Mouse (Mus musculus): ENCODE data around the gene Smarcc1. TPM values are rescaled to one million over a fixed set of nuclear protein-coding genes. Genes with fewer than 3 reads are reported as not detected.

Gene Smarcc1
- total and polyA plus RNA-seq, 2 experiments from 2014 or later, result 34.0 to 57.9 TPM

DNA sequence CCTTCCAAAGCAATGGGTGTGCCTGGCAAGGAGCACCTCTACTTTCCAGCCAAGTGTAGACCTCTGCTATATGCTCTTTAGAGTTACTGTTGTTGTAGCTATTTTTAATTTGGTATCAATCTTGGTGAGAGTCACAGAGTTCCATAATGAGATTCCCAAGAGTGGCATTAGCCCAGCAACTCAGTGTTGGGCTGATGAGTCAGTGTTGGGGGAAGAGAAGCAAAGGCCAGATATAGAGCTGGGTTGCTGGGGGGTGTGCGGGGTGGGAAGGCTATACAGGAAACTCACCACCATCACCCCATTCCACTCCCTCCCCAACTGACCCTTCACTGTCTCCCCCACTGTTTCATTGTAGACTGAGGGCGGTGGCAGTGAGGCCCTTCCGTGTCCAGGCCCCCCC, 36.4 kb upstream of the Smarcc1 start:
- H3K36me3 ChIP-seq (ENCODE audit: insufficient read depth, low read length), result peaks cover 68% of the 10 kb centered on the region

DNA sequence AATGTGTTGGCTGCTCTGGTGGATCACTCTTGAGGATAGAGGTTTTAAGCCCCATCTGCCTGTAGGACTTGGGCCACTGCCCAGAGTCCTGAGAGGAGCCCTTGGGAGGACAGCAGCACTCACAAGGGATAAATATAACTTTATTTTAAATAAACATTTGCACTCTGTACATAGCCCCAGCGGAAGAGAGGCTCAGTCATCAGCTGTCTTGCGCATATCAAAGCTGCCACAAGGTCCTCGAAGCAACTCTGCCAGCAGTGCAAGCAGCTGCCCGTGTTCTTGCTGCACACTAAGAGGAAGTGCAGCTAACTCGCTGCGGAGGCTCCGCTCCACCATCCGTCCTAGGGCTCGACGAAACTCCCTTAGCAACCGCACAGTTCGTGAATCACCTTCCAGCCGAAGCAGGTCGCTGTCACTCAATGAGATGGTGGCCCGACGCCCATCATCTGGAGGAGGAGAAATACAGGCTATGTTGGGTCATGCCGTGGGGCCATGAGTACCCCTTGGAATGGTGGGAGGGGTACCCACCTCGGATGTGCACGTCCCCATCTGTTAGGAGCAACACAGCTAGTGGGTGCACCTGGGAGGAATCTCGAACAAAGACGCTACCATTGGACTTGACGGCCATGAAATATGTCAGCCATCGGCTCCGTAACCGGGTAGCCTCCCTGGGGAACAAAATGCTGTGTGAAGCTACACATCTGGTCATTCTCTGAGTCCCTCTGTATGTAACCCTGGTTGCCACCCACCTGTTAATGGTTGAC, 33.1 kb upstream of the Smarcc1 start:
- no peaks in the 10 kb centered on the region for H3K27me3 ChIP-seq (ENCODE audit: insufficient read depth, low read length)
- no peak overlapping the region for H3K27ac ChIP-seq (ENCODE audit: low read depth, low read length)
- no peak overlapping the region for H3K4me2 ChIP-seq (ENCODE audit: low read depth, low read length, poor library complexity, severe bottlenecking)
- H3K9me3 ChIP-seq (ENCODE audit: low read length), result no peaks in the 10 kb centered on the region
- H3K9ac ChIP-seq (replicated peaks; ENCODE audit: low read length, poor library complexity, severe bottlenecking), result no peak overlapping the region
- no peaks in the 10 kb centered on the region for H3K4me1 ChIP-seq (ENCODE audit: insufficient read depth, low read length)
- no peak overlapping the region for H3K4me3 ChIP-seq (ENCODE audit: low read depth, low read length)
- DNase-seq (ENCODE audit: low spot score) (no peak), ATAC-seq (ENCODE audit: low FRiP score) (no peak)
- no peak for TF ChIP-seq CTCF (IDR thresholded peaks at IDR 0.05)
- peaks cover 83% of the 10 kb centered on the region for H3K36me3 ChIP-seq (ENCODE audit: insufficient read depth, low read length)
- WGBS, result 82% methylated on average over 25 of the region's 25 CpGs

More for the DNA sequence above, 36.4 kb upstream of the Smarcc1 start:
- ATAC-seq (ENCODE audit: low FRiP score) (no peak), DNase-seq (ENCODE audit: low spot score) (no peak)
- H3K4me1 ChIP-seq (ENCODE audit: insufficient read depth, low read length), result no peaks in the 10 kb centered on the region
- no peak overlapping the region for H3K27ac ChIP-seq (ENCODE audit: low read depth, low read length)
- H3K4me2 ChIP-seq (ENCODE audit: low read depth, low read length, poor library complexity, severe bottlenecking), result no peak overlapping the region
- no peak overlapping the region for H3K4me3 ChIP-seq (ENCODE audit: low read depth, low read length)
- H3K9me3 ChIP-seq (ENCODE audit: low read length), result no peaks in the 10 kb centered on the region
- no peak for TF ChIP-seq CTCF (IDR thresholded peaks at IDR 0.05)
- H3K9ac ChIP-seq (replicated peaks; ENCODE audit: low read length, poor library complexity, severe bottlenecking), result no peak overlapping the region
- WGBS, result 72% methylated on average over 3 of the region's 3 CpGs
- no peaks in the 10 kb centered on the region for H3K27me3 ChIP-seq (ENCODE audit: insufficient read depth, low read length)

DNA sequence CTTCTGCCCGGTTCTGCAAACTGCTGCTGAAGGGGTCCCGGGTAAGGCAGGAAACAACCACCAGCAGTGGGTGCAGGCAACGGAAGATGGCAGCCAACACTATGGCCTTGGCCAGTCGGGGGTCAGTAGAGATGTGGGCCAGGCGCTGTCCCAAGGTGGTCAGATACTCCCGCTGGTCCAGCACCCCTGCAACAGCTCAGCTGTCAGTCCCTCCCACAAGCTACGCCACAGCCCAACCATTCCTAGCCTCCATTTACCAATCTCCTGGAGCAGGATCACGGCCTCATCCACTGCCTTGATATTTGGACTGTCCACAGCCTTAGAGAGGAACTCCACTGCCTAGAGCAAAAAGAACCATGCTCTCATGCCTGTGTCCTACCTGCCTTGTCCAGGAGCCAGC, 31.8 kb upstream of the Smarcc1 start:
- H3K27me3 ChIP-seq (ENCODE audit: insufficient read depth, low read length), result no peaks in the 10 kb centered on the region
- no peak overlapping the region for H3K4me3 ChIP-seq (ENCODE audit: low read depth, low read length)
- TF ChIP-seq CTCF (IDR thresholded peaks at IDR 0.05), result no peak
- H3K9ac ChIP-seq (replicated peaks; ENCODE audit: low read length, poor library complexity, severe bottlenecking), result no peak overlapping the region
- H3K36me3 ChIP-seq (ENCODE audit: insufficient read depth, low read length), result peaks cover 84% of the 10 kb centered on the region
- 95% methylated on average over 8 of the region's 8 CpGs for WGBS
- no peaks in the 10 kb centered on the region for H3K4me1 ChIP-seq (ENCODE audit: insufficient read depth, low read length)
- no peak overlapping the region for H3K4me2 ChIP-seq (ENCODE audit: low read depth, low read length, poor library complexity, severe bottlenecking)
- ATAC-seq (ENCODE audit: low FRiP score), result no peak
- no peak overlapping the region for H3K27ac ChIP-seq (ENCODE audit: low read depth, low read length)
- DNase-seq (ENCODE audit: low spot score), result no peak
- no peaks in the 10 kb centered on the region for H3K9me3 ChIP-seq (ENCODE audit: low read length)

DNA sequence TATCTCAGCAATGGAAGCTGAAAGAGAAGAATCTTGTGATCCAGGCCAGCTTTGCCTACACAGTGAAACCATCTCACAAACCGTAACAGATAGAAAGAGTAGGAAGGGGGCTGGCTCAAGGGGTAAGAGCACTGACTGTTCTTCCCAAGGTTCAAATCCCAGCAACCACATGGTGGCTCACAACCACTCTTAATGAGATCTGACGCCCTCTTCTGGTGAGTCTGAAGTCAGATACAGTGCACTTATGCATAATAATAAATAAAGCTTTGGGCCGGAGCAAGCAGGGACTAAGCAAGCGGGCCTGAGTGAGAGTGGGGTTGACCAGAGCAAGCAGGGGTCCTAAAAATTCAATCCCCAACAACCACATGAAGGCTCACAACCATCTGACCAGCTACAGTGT, 24.2 kb upstream of the Smarcc1 start:
- TF ChIP-seq CTCF (IDR thresholded peaks at IDR 0.05), result no peak; the same call in 1 of the 2 replicates
- Histone ChIP-seq H3K27ac (ENCODE audit: low read depth, low read length) (no peak overlapping the region), H3K27me3 (ENCODE audit: insufficient read depth, low read length) (no peaks in the 10 kb centered on the region), H3K4me2 (ENCODE audit: low read depth, low read length, poor library complexity, severe bottlenecking) (no peak overlapping the region), H3K36me3 (ENCODE audit: insufficient read depth, low read length) (peaks cover 69% of the 10 kb centered on the region), H3K9ac (replicated peaks; ENCODE audit: low read length, poor library complexity, severe bottlenecking) (no peak overlapping the region), H3K4me1 (ENCODE audit: insufficient read depth, low read length) (no peaks in the 10 kb centered on the region), H3K4me3 (ENCODE audit: low read depth, low read length) (no peak overlapping the region), H3K9me3 (ENCODE audit: low read length) (no peaks in the 10 kb centered on the region)
- ATAC-seq (ENCODE audit: low FRiP score) (no peak), DNase-seq (ENCODE audit: low spot score) (no peak)
- WGBS, result 89% methylated on average over 4 of the region's 4 CpGs

DNA sequence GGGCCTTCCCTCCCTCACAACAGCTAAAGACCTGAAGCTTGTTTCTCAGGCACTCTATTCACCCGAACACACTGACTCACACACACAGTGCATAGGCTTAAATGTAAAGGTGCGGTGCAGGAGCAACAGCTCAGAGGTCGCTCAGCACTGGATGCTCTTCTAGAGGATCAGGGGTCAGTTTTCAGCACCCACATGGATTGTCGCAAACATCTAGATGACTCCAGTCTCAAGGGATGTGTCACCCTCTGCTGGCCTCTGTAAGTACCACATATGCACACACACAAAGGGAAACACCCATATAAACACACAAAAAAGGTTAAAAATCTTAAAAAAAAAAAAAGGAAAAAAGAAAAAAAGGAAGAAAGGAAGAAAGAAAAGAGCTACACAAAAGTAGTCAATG, 22.7 kb upstream of the Smarcc1 start:
- ATAC-seq (ENCODE audit: low FRiP score) (no peak), DNase-seq (ENCODE audit: low spot score) (no peak)
- no peak overlapping the region for H3K4me3 ChIP-seq (ENCODE audit: low read depth, low read length)
- peak; percentile 37; the same call in 1 of the 2 replicates for TF ChIP-seq CTCF (IDR thresholded peaks at IDR 0.05)
- WGBS, result 97% methylated on average over 4 of the region's 4 CpGs
- H3K9ac ChIP-seq (replicated peaks; ENCODE audit: low read length, poor library complexity, severe bottlenecking), result no peak overlapping the region
- H3K9me3 ChIP-seq (ENCODE audit: low read length), result no peaks in the 10 kb centered on the region
- H3K27ac ChIP-seq (ENCODE audit: low read depth, low read length), result no peak overlapping the region
- no peaks in the 10 kb centered on the region for H3K4me1 ChIP-seq (ENCODE audit: insufficient read depth, low read length)
- peaks cover 64% of the 10 kb centered on the region for H3K36me3 ChIP-seq (ENCODE audit: insufficient read depth, low read length)
- no peak overlapping the region for H3K4me2 ChIP-seq (ENCODE audit: low read depth, low read length, poor library complexity, severe bottlenecking)
- no peaks in the 10 kb centered on the region for H3K27me3 ChIP-seq (ENCODE audit: insufficient read depth, low read length)

- DNase-seq (ENCODE audit: low spot score) (no peak), ATAC-seq (ENCODE audit: low FRiP score) (no peak)
- 0 out of 2 replicates have a peak, but pooled peaks cover 5% of the 10 kb centered on the region for H3K4me1 ChIP-seq (ENCODE audit: insufficient read depth, low read length)
- H3K4me2 ChIP-seq (ENCODE audit: low read depth, low read length, poor library complexity, severe bottlenecking), result no peak overlapping the region
- H3K36me3 ChIP-seq (ENCODE audit: insufficient read depth, low read length), result peaks cover 38% of the 10 kb centered on the region
- 79% methylated on average over 3 of the region's 3 CpGs for WGBS
- H3K4me3 ChIP-seq (ENCODE audit: low read depth, low read length), result no peak overlapping the region
- H3K27me3 ChIP-seq (ENCODE audit: insufficient read depth, low read length), result no peaks in the 10 kb centered on the region
- no peak overlapping the region for H3K9ac ChIP-seq (replicated peaks; ENCODE audit: low read length, poor library complexity, severe bottlenecking)
- no peaks in the 10 kb centered on the region for H3K9me3 ChIP-seq (ENCODE audit: low read length)
- no peak for TF ChIP-seq CTCF (IDR thresholded peaks at IDR 0.05)
- H3K27ac ChIP-seq (ENCODE audit: low read depth, low read length), result no peak overlapping the region
These were observed 19.7 kb upstream of the Smarcc1 start for GRCm38 (mm10) chr9:110097791-110098190.
